Mouse (Mus musculus) forebrain, embryonic 10.5 days (tissue): ENCODE results near the gene Mlst8. TPM values are rescaled to one million over a fixed set of nuclear protein-coding genes. Genes with fewer than 3 reads are reported as not detected.

Source experiments
- DNase-seq: peaks from one replicate; pipeline ENCODE4 v3.0.0-alpha.2; 2017; ENCODE audit warnings: low spot score; ENCODE audit errors: extremely low spot score
- H3K27ac ChIP-seq: fragments of 300-500 bp; sonication (generic); 2 replicates; pipeline ENCODE4 v1.5.1; 2016; ENCODE audit warnings: mild to moderate bottlenecking
- H3K27me3 ChIP-seq: fragments of 300-500 bp; sonication (generic); 2 replicates; pipeline ENCODE4 v1.6.1; 2016; ENCODE audit warnings: mild to moderate bottlenecking; ENCODE audit not compliant: poor library complexity, severe bottlenecking
- H3K36me3 ChIP-seq: fragments of 300-500 bp; sonication (generic); replicated peaks from 2 replicates; pipeline ENCODE4 v1.6.1; 2016; ENCODE audit warnings: mild to moderate bottlenecking, moderate library complexity
- H3K4me1 ChIP-seq: fragments of 300-500 bp; sonication (generic); 2 replicates; pipeline ENCODE4 v1.6.1; 2016
- H3K4me3 ChIP-seq: fragments of 300-500 bp; sonication (generic); 2 replicates; pipeline ENCODE4 v1.5.1; 2016; ENCODE audit warnings: mild to moderate bottlenecking, moderate library complexity
- H3K9me3 ChIP-seq: fragments of 300-500 bp; sonication (generic); 2 replicates; pipeline ENCODE4 v1.6.1; 2016; ENCODE audit warnings: mild to moderate bottlenecking, moderate library complexity
- WGBS: fragments of 180-500 bp; shearing (Covaris S2); methylation state at CpG from one replicate; pipeline ENCODE4 v1.1.7; 2016; 5-methylcytosine and 5-hydroxymethylcytosine counted together
- polyA plus RNA-seq: library from polyadenylated mRNA; unstranded; fragments of >200 nt; fragmentation: Nextera tagmentation; extraction: Ambion mirVana; gene quantifications from 2 replicates; pipeline ENCODE4 v1.2.1, GENCODE M21; 2016

The Mlst8 gene
- polyA plus RNA-seq, 1 experiment from 2014 or later: 40.0 TPM

DNA sequence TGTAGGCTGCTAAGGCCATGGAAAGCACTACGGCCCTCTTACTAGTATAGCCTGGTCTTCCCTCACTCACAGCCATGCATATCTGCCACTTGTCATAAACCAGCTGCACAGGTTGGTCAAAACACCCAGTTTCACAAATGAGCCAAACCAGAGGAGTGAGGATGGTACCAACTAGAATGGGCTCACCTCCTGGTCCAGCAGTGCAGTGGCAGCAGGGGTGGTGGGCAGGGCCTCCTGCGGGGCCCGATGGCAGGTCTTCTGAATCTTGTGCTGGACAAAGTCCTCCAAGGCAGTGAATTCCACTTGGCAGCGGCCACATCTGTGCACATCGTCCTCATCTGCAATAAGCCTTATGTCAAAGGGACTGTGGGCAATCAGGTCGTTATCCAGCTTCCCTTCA, 27.7 kb downstream of the Mlst8 start:
- H3K36me3 ChIP-seq: peaks cover 56% of the 10 kb centered on the region
- WGBS: 95% methylated on average over 6 of the region's 6 CpGs
- no peak overlapping the region for H3K27ac ChIP-seq
- no peaks in the 10 kb centered on the region for H3K27me3 ChIP-seq
- no peaks in the 10 kb centered on the region for H3K9me3 ChIP-seq
- H3K4me1 ChIP-seq: peaks cover 22% of the 10 kb centered on the region
- H3K4me3 ChIP-seq: no peak overlapping the region
- no peak for DNase-seq

DNA sequence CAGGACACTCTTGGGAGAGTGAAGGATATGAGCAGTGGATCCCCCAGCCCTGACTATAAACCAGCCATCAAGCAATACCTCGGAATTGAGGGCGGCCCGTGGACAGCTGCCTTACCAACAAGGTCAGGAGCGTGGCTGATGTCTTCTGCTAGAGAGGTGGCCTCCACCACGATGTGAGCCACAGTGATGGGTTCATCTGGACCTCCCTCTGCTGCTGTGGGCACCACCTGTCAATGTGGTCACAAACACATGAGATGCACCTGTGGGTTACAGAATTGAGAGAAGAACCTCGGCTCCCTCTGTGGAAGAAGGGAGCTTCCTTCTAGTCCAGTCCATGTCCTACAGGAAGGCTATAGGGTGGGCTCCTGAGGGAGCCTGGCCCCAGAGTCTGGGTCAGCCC, 29.4 kb downstream of the Mlst8 start:
- Histone ChIP-seq H3K27ac (no peak overlapping the region), H3K9me3 (no peaks in the 10 kb centered on the region), H3K4me1 (peaks cover 15% of the 10 kb centered on the region), H3K4me3 (no peak overlapping the region), H3K36me3 (peaks cover 73% of the 10 kb centered on the region), H3K27me3 (no peaks in the 10 kb centered on the region)
- WGBS: 94% methylated on average over 6 of the region's 6 CpGs
- DNase-seq: no peak

DNA sequence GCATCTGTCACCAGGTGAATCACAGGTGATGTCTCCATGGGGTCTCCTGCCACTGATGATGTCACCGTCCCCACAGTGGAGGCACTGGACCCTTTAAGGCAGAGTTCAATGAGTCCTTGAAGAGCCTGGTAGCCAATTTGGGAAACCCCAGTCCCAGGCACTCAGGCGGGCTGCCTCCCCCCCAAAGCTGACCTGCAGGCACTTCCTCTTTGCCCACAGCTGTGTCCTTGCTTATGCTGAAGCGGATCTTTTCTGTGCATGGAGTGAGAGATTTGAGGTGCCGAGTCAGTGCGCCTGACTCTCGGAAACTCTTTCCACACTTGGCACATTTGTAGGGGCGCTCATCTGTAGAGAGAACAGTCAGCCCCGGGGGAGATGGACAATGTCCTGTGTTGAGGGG, 32.3 kb downstream of the Mlst8 start:
- no peak for DNase-seq
- peaks cover 100% of the 10 kb centered on the region for H3K36me3 ChIP-seq
- WGBS: 91% methylated on average over 8 of the region's 8 CpGs

DNA sequence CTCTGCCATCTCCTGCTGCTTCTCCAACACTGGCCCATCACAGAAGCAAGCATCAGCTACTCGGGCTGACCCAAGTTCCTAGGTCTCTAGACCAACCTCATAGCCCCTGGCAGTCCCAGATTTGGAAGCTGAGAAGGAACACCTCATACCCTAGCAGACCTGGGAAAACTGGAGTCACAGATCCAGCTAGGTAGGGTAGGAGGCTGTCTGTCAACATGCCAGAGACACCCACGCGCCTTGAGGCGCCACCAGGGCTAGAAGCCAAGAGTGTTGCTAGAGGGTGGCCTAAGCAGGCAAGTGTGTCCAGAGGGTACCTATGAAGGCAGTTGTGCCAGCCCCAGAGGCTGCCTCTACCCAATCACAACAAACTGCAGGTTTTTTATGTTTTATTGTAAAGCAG, 35.5 kb downstream of the Mlst8 start:
- no peak for DNase-seq
- Histone ChIP-seq H3K4me1 (no peaks in the 10 kb centered on the region), H3K27me3 (no peaks in the 10 kb centered on the region), H3K27ac (no peak overlapping the region), H3K36me3 (peaks cover 100% of the 10 kb centered on the region), H3K9me3 (no peaks in the 10 kb centered on the region), H3K4me3 (no peak overlapping the region)
- 93% methylated on average over 4 of the region's 4 CpGs for WGBS

More for the DNA sequence above, 32.3 kb downstream of the Mlst8 start:
- no peaks in the 10 kb centered on the region for H3K4me1 ChIP-seq
- H3K9me3 ChIP-seq: no peaks in the 10 kb centered on the region
- H3K27me3 ChIP-seq: no peaks in the 10 kb centered on the region
- H3K4me3 ChIP-seq: no peak overlapping the region
- H3K27ac ChIP-seq: no peak overlapping the region

DNA sequence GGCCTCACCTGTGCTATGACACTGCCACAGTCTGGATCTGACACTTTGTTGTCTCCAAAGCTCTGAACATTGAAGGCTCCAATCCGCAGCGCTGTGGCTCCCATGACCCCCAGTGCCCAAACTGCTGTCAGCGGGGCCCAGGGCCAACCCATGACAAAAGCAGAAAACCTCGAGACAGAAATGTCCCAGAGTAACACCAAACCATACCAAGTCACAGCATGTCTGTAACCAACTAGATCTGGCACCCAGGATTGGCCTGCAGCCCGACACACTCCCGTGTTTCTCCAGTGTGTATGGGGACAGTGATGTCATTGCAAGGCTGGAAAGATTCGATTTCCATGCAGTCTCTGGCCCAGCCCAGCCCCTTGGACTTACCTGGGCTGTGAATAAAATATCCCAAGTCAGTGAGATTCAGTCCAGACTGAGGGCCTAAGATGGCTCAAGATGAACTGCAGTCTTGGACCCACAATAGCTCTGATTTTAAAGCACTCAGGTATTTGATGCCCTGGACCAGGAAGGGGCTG, 36.2 kb downstream of the Mlst8 start, which contains the start of gene Dnase1l2:
Gene Dnase1l2, minus strand, starts transcription at position 474 of the 524 bp plus-strand sequence.
- no peaks in the 10 kb centered on the region for H3K27me3 ChIP-seq
- no peaks in the 10 kb centered on the region for H3K9me3 ChIP-seq
- H3K36me3 ChIP-seq: peaks cover 100% of the 10 kb centered on the region
- no peaks in the 10 kb centered on the region for H3K4me1 ChIP-seq
- 87% methylated on average over 7 of the region's 7 CpGs for WGBS
- no peak within 1 kb of the TSS for H3K27ac ChIP-seq
- H3K4me3 ChIP-seq: no peak within 1 kb of the TSS
- DNase-seq: no peak

DNA sequence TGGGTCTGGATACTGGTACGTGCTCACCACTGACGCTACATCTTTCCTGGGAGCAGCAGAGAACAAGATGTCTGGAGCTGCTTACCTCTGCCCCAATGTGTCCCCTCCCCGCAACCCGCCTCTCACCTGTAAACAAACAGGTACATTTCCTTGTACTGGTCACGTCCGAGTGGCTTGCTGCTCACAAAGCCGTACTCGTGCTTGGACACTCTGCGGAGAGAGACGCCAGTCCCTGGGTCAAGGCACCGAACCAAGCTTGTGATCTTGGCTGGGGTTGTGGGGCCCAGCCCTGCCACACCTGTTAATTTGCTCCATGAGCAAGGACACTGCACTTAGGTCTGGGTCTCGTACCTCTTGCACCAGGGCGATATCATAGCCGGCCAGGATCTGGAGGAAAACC, 36.8 kb downstream of the Mlst8 start:
- H3K36me3 ChIP-seq: peaks cover 100% of the 10 kb centered on the region
- WGBS: 94% methylated on average over 14 of the region's 14 CpGs
- H3K9me3 ChIP-seq: no peaks in the 10 kb centered on the region
- H3K27ac ChIP-seq: no peak overlapping the region
- no peaks in the 10 kb centered on the region for H3K27me3 ChIP-seq
- no peaks in the 10 kb centered on the region for H3K4me1 ChIP-seq
- no peak overlapping the region for H3K4me3 ChIP-seq
- DNase-seq: no peak

DNA sequence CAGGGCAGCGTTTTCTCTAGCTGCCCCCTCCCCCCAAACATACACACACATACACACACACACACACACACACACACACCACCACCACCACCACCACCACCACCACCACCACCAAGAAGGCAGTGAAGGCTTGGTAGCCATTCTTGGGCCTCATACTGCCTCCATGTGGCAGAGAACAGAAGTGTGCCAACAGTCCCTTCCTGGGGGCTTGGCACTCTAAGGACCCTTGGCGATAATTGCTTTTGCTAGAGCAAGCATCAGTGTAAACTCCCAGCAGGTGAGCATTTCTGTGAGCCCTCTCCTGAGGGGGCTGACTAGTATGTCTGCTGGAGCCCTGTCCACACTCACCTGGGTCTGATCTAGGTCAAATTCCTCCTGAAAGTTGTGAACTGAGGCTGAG, 37.7 kb downstream of the Mlst8 start:
- DNase-seq: no peak
- 45% methylated on average over 2 of the region's 2 CpGs for WGBS

DNA sequence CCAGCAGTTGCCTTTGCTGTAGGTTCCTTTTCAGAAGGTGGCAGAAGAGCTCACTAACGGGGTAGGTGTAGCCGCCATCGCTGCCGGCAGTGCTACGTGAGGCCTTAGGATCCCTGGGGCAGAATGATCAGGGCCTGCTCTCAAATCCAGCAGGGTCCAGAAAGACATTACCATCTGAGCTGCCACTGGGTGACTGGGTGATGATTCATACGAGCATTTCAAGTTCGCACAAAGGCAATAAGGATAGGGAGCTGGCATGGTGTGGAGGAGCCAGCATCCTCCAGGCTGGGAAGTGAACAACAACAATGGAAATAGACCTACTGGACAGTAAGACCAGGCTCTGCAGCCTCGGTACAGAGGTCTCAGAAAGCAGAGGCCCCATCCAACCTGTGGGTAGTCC, 38.5 kb downstream of the Mlst8 start:
- peaks cover 100% of the 10 kb centered on the region for H3K36me3 ChIP-seq
- H3K27ac ChIP-seq: no peak overlapping the region
- no peaks in the 10 kb centered on the region for H3K4me1 ChIP-seq
- no peak overlapping the region for H3K4me3 ChIP-seq
- DNase-seq: no peak
- WGBS: 91% methylated on average over 8 of the region's 8 CpGs
- no peaks in the 10 kb centered on the region for H3K9me3 ChIP-seq
- H3K27me3 ChIP-seq: no peaks in the 10 kb centered on the region

More for the DNA sequence above, 37.7 kb downstream of the Mlst8 start:
- H3K27me3 ChIP-seq: no peaks in the 10 kb centered on the region
- no peak overlapping the region for H3K4me3 ChIP-seq
- H3K9me3 ChIP-seq: no peaks in the 10 kb centered on the region
- H3K4me1 ChIP-seq: no peaks in the 10 kb centered on the region
- H3K27ac ChIP-seq: no peak overlapping the region
- H3K36me3 ChIP-seq: peaks cover 100% of the 10 kb centered on the region

DNA sequence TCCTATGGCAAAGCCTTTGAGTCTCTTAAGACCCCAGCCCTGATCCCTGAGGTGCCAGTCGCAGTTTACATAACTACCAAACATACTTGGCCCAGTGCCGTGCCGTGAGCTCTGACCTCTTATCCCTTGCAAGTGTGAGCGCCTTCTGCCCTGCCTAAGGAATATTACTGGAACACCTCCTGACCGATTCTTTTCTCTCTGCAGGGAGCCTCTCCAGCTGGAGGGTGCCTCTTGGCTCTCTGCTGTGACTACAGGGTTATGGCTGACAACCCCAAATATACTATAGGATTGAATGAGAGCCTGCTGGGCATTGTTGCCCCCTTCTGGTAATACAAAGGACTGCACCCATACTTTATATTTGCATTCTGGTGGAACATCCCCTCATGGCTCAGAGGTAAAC, 41.9 kb downstream of the Mlst8 start:
- Histone ChIP-seq H3K4me3 (no peak overlapping the region), H3K27me3 (no peaks in the 10 kb centered on the region), H3K36me3 (peaks cover 95% of the 10 kb centered on the region), H3K9me3 (no peaks in the 10 kb centered on the region), H3K27ac (no peak overlapping the region), H3K4me1 (no peaks in the 10 kb centered on the region)
- 82% methylated on average over 5 of the region's 5 CpGs for WGBS
- DNase-seq: no peak

DNA sequence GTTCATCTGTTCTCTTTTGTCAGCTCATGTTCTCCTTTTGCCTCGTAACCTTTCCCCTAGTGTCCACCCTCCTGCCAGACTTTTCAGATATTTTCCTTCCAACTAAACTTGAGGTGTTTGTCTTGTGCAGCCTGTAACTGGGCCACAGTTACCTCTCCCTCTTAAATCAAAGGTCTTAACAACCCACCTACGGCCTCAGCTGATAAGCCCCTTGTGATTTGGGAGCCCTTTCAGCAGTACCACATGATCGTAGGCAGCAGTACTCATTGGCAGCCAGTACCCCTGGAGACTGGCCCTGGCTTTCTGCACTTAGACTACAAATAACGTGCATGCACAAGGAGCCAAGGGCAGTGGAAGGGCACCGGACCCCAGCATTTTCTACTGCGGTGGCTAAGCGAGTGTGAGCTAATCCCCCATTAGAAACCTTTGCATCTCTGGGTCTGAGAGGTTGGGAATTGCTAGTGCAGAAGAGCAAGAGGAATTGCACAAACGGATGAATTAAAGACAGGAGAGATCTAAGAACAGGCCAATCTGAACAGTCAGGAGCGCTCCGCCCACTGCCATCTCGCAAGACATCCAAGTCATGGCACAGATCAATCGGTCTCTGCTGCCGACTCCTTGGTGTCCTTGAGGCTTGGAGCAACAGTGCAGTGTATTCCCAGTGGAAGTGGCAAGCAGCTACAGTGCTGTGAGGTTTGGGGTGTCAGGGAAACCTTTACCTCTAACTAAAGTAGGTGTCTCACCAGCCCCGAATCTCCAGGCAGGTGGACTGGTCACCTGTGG, 49.5 kb downstream of the Mlst8 start:
- no peak for DNase-seq
- 91% methylated on average over 14 of the region's 14 CpGs for WGBS
- no peaks in the 10 kb centered on the region for H3K27me3 ChIP-seq
- no peak overlapping the region for H3K4me3 ChIP-seq
- no peak overlapping the region for H3K27ac ChIP-seq
- H3K36me3 ChIP-seq: peaks cover 59% of the 10 kb centered on the region
- no peaks in the 10 kb centered on the region for H3K9me3 ChIP-seq
- peaks cover 16% of the 10 kb centered on the region for H3K4me1 ChIP-seq

DNA sequence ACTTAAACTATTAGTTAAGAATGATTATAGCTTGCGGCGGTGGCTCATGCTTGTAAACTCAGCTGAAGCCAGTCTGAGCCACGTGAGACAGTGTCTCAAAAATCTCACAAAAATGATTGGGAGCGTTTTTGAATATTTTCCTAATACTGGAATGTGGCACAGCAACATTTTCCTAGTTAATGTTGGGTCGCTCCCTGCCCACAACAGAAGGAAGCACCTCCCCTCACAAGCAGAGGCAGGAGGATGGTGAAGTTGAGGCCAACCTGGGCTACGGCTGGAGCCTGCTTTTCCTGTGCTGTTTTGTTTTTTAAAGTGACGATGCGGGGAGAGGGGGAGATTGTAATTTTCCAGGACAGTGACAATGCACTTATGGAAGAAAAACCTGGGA, 51.7 kb downstream of the Mlst8 start:
- Histone ChIP-seq H3K4me3 (peak overlapping the region; percentile 83), H3K27ac (peak overlapping the region; percentile 98), H3K9me3 (no peaks in the 10 kb centered on the region), H3K36me3 (peaks cover 63% of the 10 kb centered on the region), H3K4me1 (peaks cover 16% of the 10 kb centered on the region), H3K27me3 (no peaks in the 10 kb centered on the region)
- DNase-seq: no peak
- 18% methylated on average over 8 of the region's 8 CpGs for WGBS

DNA sequence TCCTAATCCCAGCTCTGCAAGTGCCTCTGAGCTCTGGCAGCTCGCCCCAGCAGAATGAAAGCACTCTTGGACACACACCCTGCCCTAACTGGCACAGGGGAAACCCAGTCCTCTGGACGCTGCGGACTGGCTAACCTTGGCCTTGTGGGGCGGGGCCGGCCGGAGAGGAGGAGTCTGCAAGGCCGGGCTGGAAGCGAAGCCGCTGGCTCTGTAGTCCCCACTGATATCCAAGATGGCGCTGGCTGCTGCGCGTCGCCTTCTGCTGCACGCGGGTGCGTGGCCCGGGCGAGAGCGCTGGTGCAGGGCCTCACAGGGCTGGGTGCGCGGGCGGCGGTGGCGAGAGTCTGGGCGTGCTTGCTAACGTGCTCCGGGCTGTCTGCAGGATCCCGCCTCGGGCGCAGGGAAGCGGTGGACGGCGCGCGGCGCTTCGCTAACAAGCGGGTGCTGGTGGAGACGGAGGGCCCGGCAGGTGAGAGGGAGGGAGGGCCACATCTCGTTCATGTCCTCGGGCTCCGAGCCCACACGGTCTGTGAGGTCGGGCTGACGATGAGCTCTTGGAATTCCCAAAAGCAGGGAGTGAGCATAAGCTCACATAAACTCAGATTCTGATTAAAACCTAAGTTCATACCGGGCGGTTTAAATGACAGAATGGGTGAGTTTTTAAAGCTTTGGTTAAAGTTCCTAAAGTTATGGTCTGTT, 52.3 kb downstream of the Mlst8 start, which contains the start of gene Eci1:
Gene Eci1, plus strand, starts transcription at position 171 of the 699 bp plus-strand sequence.
- Histone ChIP-seq H3K36me3 (peaks cover 64% of the 10 kb centered on the region), H3K4me1 (peaks cover 16% of the 10 kb centered on the region), H3K9me3 (no peaks in the 10 kb centered on the region), H3K4me3 (peak within 1 kb of the TSS; percentile 83), H3K27me3 (no peaks in the 10 kb centered on the region), H3K27ac (peak within 1 kb of the TSS; percentile 98)
- under 1% methylated on average over 48 of the region's 48 CpGs for WGBS
- DNase-seq: peak; percentile 92

DNA sequence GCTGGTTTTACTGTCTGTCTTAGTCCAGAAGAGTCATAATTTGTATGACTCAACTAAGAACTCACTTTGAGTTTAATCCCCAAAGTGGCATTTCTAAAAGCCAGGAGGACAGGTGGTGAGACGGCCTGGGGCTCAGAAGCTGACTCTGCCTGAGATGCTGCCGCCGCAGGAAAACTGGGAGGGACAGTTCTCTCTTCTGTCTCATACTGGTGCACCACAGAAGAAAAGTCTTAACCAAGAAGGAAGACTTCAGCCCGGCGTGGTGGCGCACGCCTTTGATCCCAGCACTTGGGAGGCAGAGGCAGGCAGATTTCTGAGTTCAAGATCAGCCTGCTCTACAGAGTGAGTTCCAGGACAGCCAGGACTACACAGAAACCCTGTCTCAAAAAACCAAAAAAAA, 53.0 kb downstream of the Mlst8 start:
- H3K4me3 ChIP-seq: peak overlapping the region; percentile 83; the same call in 1 of the 2 replicates
- H3K36me3 ChIP-seq: peaks cover 70% of the 10 kb centered on the region

More for the DNA sequence above, 53.0 kb downstream of the Mlst8 start:
- no peak for DNase-seq
- H3K4me1 ChIP-seq: peaks cover 16% of the 10 kb centered on the region
- no peak overlapping the region for H3K27ac ChIP-seq
- no peaks in the 10 kb centered on the region for H3K9me3 ChIP-seq
- no peaks in the 10 kb centered on the region for H3K27me3 ChIP-seq
- WGBS: 90% methylated on average over 7 of the region's 7 CpGs
